Mouse (Mus musculus) left cerebral cortex, adult 11 months (tissue): ENCODE data around the gene Prmt3.

Source experiments
- DNase-seq: peaks from one replicate; pipeline ENCODE4 v3.0.0; 2022; ENCODE audit warnings: low spot score

Gene Prmt3

GRCm38 (mm10) chr7:49797171-49797570 is 19.0 kb downstream of the Prmt3 start:
- no peak for DNase-seq

GRCm38 (mm10) chr7:49803511-49803910 is 25.4 kb downstream of the Prmt3 start:
- no peak for DNase-seq

- no peak for DNase-seq
Observed at GRCm38 (mm10) chr7:49804638-49805165, 26.6 kb downstream of the Prmt3 start.

- DNase-seq, result no peak
Observed at GRCm38 (mm10) chr7:49805618-49806017, 27.5 kb downstream of the Prmt3 start.

- no peak for DNase-seq
Observed at GRCm38 (mm10) chr7:49807093-49807682, 29.0 kb downstream of the Prmt3 start.

- DNase-seq, result no peak
Observed at GRCm38 (mm10) chr7:49807846-49808622, 29.9 kb downstream of the Prmt3 start.

- DNase-seq, result no peak
Observed at GRCm38 (mm10) chr7:49809100-49809499, 31.0 kb downstream of the Prmt3 start.

GRCm38 (mm10) chr7:49809562-49809961 is 31.4 kb downstream of the Prmt3 start:
- no peak for DNase-seq

- no peak for DNase-seq
Observed at GRCm38 (mm10) chr7:49811346-49811745, 33.2 kb downstream of the Prmt3 start.

- no peak for DNase-seq
Observed at GRCm38 (mm10) chr7:49819393-49819792, 41.2 kb downstream of the Prmt3 start.

GRCm38 (mm10) chr7:49821370-49821769 is 43.2 kb downstream of the Prmt3 start:
- no peak for DNase-seq

- no peak for DNase-seq
Observed at GRCm38 (mm10) chr7:49822028-49822427, 43.9 kb downstream of the Prmt3 start.

- no peak for DNase-seq
Observed at GRCm38 (mm10) chr7:49823595-49823994, 45.4 kb downstream of the Prmt3 start.

GRCm38 (mm10) chr7:49824043-49824442 is 45.9 kb downstream of the Prmt3 start:
- DNase-seq, result no peak

GRCm38 (mm10) chr7:49824581-49824980 is 46.4 kb downstream of the Prmt3 start:
- DNase-seq, result no peak

GRCm38 (mm10) chr7:49825492-49825891 is 47.3 kb downstream of the Prmt3 start:
- DNase-seq, result no peak

GRCm38 (mm10) chr7:49827920-49828319 is 49.8 kb downstream of the Prmt3 start:
- DNase-seq, result no peak

- no peak for DNase-seq
Observed at GRCm38 (mm10) chr7:49842366-49843282, 64.5 kb downstream of the Prmt3 start.

GRCm38 (mm10) chr7:49843304-49843933 is 65.3 kb downstream of the Prmt3 start:
- no peak for DNase-seq

GRCm38 (mm10) chr7:49847939-49848338 is 69.8 kb downstream of the Prmt3 start:
- no peak for DNase-seq

- DNase-seq, result no peak
Observed at GRCm38 (mm10) chr7:49853342-49854181, 75.4 kb downstream of the Prmt3 start.
